Mouse (Mus musculus): ENCODE results near the gene Pld6.

DNA sequence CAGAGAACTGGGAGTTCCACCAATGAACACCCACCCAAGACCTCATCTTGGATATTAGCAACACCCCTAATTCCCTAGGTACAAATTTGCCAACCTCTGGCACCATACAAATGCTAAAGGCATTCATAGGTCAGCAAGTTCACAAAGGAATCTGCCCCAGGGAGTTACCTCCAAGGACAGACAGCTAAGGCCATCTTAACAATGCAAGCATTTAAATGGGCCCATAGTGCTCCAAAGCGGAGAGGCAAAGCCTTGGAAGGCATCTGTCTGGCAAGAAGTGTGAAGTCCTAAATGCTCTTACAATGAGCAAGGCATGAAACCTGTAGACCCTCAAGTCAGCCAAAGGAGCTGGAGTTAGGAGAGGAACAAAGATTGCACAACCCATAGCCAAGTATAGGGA is 26.9 kb upstream of the Pld6 start:
- no peak for TF ChIP-seq CTCF (IDR thresholded peaks at IDR 0.05)
- TF ChIP-seq EP300 (IDR thresholded peaks at IDR 0.05), result no peak
